Mouse (Mus musculus) cerebellum, adult 8-10 months (tissue): ENCODE results near the gene Slc48a1.

ENCODE experiments used
- DNase-seq: peaks from one replicate; pipeline ENCODE4 v3.0.0; 2022

Gene Slc48a1

DNA sequence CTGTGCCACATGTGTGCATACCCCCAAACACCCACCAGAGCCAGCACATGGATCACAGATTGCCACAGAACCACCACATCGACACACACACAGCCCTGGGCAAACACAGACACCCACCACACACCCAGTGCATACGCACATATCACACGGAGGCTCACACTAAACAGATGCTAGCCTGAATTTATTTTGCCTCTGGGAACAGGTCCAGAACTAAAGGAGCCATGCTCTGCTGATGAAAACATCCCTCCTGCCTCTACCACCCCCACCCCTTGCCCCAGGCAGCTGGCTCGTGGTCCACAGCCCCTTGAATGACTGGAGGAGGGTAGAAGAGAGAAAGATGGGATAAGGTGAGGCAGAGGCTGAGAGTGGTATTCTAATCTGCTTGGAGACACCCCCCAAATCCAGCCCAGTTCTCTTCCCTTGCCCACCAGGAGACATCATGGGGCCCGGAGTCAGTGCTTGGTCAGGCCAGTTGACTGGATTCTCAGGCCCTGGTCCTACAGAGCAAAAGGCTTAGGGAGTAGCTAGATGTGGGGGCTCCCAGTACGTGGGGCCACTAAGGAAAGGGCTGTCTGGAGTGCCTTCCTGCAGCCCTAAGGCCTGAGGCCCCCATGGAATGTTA is 50.0 kb downstream of the Slc48a1 start:
- DNase-seq = no peak

DNA sequence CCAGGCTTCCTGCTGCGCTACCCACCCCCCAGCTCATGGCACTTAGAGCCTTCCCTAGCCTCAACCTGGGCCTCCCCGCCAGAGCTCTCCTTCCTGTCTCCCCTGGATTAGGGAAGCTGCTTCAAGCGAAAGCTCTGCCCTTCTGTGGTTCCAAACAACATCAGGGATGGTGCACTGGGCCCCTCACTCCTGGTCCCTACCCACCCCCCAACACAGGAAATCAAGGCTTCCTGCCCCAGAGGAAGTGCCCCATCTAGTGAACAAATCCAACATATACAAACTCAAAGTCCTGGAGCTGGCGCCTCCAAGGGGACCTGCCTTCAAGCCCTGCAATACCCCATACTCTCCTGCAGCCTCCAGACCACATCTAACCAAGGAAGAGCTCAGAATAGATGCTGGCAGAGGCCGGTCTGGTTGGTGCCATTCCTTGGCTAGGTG is 50.6 kb downstream of the Slc48a1 start:
- no peak for DNase-seq

DNA sequence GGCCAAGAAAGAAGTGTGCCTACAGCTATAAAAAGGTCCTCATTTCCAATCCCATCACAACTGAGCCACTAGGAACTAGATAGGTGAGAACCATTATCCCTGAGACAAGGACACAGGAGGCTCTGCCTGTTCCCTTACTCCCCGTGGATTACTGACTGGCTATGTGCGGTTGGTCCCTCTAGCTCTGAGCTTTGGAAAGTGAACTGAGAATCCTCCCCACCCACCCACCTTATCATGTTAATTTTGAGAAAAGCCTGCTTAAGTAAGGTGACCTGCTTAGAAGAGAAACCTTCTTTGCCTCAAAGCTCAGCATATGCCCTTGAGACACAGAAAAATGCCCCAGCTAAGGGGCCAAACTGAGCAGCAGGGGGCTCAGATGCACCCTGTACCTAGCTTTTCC is 51.1 kb downstream of the Slc48a1 start:
- no peak for DNase-seq

DNA sequence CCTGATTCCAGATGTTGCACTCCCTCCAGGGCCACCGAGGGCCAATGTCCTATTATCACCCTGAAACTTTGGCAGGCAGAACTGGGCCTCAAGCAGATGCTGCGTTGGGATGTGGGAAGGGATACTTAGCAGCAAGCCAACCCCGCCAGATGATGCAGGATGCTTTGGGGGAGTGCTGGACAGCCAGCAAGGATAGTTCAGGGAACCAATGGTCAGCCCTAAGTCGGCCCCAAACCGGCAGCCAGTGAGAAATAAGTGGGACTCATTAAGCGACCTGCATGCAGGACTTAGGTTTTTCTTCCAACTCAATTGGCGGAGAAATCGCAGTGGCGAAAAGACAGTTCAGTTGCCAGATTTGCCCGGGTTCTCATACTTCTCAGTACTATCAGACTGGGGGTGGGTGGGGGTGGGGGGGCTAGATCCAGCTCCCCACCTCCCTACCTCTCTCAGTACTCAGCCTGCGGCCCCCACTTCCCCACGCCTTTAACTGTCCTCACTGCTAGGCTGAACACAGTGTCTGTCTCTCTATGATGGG is 52.0 kb downstream of the Slc48a1 start:
- DNase-seq = no peak

DNA sequence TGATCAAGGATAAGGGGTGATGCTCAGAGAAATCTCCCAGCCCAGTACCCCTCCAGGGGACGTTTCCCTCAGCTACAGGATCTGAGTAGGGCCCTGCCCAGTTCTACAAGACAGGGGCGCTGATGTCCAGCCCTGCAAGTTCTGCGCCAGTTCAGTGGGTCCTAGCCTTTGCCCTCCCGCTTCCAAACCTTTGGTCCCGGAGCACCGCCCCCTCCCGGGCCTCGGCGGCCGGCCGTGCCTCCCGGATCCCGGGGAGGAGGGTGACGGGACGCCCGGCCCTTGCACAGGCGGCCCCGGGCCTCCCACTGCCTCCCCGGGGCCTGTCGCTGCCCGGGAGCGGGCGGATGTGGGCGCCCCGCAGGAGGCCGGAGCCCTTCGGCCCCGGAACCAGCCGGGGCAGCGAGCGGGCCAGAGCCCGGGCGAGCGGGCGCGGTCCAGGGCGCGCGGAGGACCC is 52.5 kb downstream of the Slc48a1 start:
- DNase-seq = peak; percentile 58

DNA sequence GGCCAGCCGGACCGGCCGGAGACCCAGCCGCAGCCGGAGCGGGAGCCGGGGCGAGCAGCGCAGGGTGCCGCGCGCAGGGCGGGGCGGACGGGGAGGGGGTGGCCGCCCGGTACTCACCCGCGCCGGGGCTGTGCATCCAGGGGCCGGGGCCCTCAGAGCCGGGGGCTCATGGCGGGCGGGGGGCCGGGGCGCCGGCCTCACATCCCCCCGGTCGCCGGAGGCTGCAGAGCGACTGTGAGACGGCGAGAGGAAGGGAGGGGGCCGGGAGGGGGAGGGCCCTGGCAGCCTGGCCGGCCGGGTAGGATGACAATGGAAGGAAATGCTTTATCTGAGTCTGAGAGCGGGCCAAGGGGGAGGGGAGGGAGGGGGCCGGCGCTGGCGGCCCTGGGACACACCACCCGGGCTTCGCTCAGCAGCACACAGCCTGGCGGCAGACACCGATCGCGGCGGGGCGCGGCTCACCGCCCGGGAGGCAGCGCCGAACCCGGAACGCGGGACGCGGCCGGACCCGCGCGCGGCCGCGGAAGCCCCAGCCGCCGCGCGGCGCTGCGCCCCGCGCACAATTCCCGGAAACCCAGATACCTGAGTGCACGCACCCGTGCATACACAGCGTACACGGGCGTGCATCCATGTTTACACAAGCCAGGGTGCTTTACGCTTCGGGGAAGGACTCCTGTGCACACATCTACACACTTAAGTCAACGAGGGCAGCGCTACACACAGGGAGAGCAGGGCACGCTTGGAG is 53.1 kb downstream of the Slc48a1 start:
- peak; percentile 73 for DNase-seq

DNA sequence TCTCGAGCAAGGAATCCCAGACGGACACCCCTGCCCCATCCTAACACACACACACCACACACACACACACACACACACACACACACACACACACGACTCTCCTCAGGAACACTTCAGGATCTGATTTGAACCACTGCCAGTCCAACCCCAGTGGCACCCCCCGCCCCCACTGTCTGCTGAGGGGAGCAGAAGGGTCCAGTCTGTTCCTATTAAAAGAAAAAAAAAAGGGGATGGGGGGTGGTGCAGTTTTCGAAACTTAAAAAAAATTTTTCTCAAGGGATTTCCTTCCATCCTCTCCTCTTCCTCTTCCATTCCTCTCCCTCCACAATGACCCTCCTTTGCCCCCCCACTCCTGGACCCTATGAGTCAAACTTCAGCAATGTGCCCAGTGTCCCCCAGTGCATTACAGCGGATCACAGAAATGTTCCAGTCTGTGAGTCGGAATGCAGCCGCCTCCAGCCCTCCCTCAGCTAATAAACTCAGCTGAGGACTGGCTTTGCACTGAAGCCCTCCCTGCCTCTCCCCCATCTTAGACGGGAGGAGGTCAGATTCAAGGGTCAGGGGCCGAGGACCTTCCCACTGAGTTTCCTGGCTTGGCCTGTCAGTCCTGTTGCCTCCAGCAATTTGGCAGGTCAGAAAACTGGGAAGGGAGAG is 53.8 kb downstream of the Slc48a1 start:
- no peak for DNase-seq

DNA sequence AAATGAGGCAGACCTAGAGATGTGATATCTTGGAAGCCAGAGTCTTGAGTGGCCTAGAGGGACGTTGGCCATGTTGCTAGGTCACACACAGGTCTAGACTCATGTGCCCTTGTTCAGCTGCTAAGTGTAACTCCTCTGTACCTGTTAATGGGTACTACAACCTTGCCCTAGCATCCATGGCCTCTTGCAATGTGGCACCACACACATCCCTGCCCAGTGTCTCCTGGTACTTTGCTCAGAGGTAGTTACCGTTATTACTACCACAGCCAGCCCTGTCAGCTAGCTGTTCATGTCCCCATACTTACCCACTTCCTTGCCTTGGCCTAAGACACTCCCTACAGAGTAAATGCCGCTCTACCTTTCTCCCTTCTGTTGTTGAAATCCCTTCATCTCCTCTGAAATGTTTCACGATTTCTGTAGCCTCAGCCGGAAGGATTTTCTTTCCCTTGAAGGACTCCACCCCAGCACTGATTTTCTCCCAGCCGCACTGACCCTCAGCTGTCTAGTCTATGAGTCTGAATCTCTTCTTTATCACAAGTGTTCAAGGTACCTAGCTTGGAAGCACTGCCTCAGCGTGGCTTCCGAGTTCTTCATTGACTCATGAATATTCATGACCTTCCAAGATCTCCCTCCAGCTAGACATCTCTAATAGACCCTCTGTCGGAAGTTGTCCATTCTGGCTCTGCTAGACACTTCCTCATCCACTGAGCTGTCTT is 54.6 kb downstream of the Slc48a1 start:
- DNase-seq = no peak

DNA sequence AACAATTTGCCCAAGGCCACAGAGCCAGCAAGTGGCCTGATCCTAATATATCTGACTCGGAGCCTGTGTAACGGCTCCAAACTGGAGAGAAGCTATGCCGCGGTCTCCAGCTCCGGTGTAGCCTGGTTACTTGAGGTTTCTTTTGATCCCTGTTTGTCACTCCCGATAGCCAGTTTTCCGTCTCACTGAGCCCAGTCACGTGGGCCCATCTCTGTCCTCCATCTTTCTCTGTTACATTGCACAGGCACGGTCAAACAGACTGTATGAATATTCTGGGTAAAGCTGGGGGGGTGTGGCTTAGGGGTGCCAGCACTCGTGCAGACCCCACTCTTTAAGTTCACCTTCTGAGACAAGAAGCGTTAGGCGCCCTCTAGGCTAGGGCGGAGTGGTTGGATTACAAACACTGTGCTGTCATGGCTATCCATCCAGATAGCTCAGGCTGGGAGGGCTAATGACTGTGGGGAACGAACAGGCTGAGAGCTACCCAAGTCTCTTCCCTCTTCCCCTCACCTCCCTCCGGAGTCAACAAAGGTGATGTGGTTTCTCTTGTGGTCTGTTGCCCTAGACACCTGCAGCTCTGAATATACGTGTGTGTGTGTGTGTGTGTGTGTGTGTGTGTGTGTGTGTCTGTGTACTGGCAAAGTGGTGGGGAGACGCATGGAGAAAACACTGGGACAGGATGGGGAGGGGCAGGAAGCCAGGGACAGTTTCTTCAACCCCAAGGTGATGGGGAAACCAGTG is 58.0 kb downstream of the Slc48a1 start:
- DNase-seq = no peak

DNA sequence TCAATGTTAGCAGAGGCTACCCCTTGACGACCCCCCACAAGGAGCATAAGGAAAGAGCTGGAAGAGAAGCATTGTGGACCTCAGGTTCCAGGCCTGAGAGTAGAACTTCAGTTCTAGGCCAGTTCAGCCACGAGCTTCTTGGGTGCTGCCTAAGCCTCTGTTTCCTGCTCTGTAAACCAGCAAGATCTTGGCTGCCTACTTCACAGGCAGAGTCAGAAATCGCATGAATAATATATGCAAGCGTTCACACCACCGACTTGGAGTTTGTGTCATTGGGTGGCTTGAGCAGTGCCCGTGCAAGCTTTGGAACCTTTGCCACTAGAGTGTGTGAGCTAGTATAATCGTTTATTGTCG is 58.6 kb downstream of the Slc48a1 start:
- no peak for DNase-seq

DNA sequence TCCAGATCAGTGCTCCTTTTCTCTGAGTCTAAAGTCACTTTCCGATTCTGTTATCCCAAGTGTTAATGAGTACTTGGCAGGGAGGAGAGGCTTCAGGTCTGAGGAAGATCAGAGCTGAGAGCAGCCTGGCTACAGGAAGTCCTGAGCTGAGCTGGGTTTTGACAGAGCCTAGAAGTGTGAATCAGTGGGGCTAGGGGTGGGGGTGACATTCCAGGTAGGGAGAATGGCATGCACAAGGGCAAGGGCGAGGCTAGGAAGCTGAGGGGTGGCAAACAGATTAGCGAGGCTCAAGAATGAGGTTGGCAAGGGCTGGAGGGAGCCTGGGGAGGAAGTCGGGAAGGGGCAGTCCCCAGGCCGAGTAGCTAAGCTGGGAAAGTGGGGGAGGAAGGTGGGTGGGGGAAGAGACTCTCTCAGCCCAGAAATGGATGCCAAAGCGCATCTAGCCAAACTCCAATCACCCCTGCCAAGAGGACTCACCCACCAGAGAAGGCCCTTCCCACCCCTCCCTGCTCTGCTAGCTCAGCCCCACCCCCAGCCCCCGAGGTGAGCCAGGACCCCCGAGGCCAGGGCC is 59.3 kb downstream of the Slc48a1 start:
- DNase-seq = no peak

DNA sequence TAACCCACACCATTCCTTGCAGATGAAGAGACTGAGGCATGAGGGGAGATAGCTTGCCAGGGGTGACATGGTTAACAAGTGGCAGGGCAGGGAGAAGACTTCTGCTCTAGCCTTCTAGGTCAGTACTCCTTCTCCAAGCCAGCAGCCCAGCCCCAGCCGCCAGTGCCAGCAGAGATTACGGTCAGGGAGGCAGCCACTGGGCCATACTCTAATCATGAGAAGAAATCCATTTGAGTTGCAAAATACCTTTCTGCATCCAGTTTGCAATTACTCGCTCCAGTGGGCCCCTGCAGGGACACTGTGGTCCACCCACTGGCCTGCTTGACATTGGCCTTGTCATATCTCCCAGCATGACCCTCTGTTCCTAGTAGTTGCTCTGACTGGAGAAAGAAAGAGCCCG is 60.1 kb downstream of the Slc48a1 start:
- DNase-seq = no peak

DNA sequence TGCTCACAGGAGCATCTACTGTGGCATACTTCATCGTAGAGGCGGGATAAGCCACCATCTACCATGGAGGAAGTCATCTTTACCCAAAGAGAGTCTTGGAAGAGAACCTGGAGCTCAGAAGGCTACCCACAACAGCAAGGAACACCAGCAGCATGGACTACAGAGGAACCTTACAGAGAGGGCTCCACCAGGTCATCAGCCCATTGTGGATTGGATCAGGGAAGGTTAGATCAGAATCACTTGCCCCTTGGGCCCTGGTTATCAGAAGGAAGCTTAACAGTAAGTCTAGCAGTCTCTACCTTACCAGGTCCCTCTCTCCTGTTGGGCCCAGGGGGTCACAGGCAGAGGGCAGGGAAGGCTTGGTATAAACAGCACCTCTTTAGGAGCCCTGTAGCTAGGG is 60.7 kb downstream of the Slc48a1 start:
- no peak for DNase-seq

DNA sequence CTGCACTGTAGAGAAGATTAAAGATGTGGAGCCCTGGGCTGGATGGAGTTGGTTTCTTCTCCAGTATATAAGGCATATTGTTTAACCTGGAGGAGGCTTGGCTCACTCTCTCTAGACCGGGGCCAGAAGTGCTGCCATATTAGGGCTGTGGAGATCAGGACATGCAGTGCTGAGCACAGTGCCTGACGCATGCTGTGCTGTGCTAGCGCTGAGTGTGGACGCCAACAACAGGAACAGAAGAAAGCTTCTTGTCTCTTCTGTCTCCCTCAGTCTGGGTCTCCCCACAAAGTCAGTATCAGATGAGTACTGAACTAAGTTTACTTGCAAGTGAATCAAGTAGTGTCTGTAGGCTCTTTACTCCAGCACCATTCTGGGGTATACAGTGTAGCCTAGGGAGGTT is 61.2 kb downstream of the Slc48a1 start:
- DNase-seq = no peak

DNA sequence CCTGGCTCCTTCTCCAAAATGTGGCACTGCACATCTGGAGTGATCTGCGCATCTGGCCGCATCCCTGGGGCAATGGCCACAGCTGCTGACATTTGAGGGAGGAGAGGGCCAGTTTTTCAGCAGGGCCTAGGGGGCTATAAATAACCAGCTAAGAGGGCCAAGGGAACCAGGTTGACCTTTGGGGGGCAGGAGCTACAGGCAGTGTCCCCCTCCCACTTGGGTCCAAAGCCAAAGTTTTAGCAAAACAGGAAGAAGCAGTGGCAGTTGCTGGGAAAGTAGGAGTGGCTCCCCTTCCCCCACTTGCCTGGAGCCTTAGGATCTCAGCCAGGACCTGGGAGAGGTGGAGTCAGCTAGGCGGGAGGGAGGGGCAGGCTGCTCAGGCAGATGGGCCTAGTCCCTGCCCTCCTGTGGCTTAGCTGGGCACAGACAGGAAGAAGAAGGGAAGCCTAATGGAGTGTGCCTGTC is 61.7 kb downstream of the Slc48a1 start:
- DNase-seq = no peak

DNA sequence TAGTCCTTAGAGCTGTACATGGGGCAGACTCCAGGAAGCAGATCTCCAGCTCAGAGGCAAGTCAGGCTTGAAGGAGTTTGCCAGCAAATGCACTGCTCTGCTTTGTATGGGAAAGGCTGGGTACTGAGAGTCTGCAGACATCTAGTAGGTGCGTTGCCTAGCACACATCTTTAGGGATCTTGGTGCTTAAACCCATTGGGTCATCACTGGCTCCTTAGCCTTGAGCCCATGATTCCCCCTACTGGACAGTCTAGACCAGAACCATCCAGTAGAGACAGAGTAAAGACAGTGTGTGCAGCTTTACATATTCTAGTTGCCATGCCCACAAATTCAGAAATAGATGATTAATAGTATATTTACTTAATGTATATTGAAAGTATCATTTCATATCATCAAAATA is 62.5 kb downstream of the Slc48a1 start:
- DNase-seq = no peak

DNA sequence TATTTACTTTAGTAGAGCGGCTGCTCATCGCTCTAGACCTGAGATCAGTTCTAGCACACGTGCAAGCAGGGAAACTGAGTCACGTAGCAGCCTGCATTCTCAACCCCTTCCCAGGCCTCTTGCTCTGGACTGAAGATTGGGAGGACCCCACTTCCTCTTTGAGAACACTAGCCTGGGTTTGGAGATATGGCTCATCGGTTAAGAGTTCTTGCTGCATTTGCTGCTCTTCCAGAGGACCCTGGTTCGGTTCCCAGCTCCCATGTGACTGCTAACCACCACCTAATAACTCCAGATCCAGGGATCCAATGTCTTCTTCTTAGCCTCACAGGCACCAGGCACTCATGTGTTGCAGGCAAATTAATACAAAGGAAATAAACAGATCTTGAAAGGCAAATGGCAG is 63.1 kb downstream of the Slc48a1 start:
- DNase-seq = no peak

DNA sequence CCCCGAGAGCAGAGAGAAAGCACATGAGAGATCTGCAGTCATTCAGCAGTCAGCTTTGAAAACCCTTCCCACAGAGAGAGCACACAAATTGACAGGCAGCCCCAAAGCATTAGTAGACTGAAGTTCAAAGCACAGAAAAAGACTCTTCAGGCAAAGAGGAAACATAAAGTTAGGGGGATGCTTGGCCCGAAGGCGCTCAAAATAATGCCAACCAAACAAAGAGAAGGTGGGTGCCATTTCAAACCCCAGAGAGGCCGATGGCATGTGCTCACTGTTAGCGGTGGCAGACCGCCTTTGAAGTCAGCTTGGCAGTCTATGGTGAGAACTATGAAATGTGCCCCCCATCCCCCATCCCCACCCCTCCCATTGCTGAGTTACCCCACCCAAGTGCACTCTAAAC is 63.7 kb downstream of the Slc48a1 start:
- no peak for DNase-seq
